Mouse (Mus musculus) CH12.LX (cell line): ENCODE results near the gene Dnaaf1.

Experiments
- CHD2 ChIP-seq: IDR thresholded peaks from 2 replicates; pipeline ENCODE4 v1.6.1; 2011; ENCODE audit warnings: low read length, improper control_type of control experiment
- CTCF ChIP-seq, 2 experiments: IDR thresholded peaks in 1 of 2; conservative IDR thresholded peaks in 1 of 2; 2 replicates each; pipeline ENCODE4 v1.5.1; 2011 to 2012; ENCODE audit warnings: low read depth in 2 of 2, low read length in 2 of 2, improper control_type of control experiment in 1 of 2, inconsistent platforms in 1 of 2, mild to moderate bottlenecking in 1 of 2, moderate library complexity in 1 of 2
- EP300 ChIP-seq: IDR thresholded peaks from 2 replicates; pipeline ENCODE4 v1.6.1; 2011; ENCODE audit warnings: low read length, improper control_type of control experiment
- JUN ChIP-seq: IDR thresholded peaks from 2 replicates; pipeline ENCODE4 v1.6.1; 2011; ENCODE audit warnings: low read depth, mild to moderate bottlenecking, low read length, improper control_type of control experiment, moderate library complexity; ENCODE audit not compliant: insufficient read depth
- NELFE ChIP-seq: IDR thresholded peaks from 2 replicates; pipeline ENCODE4 v1.6.1; 2011; ENCODE audit warnings: low read depth, low read length, improper control_type of control experiment
- NRF1 ChIP-seq: IDR thresholded peaks from 2 replicates; pipeline ENCODE4 v1.6.1; 2014; ENCODE audit warnings: low read depth, mild to moderate bottlenecking, inconsistent platforms, low read length, improper control_type of control experiment, moderate library complexity
- POLR2A ChIP-seq: IDR thresholded peaks from 2 replicates; pipeline ENCODE4 v1.6.1; 2011; ENCODE audit warnings: low read depth, mild to moderate bottlenecking, improper control_type of control experiment, low read length
- POLR2AphosphoS2 ChIP-seq: IDR thresholded peaks from 2 replicates; pipeline ENCODE4 v1.6.1; 2011; ENCODE audit warnings: low read depth, low read length, improper control_type of control experiment
- TBP ChIP-seq: conservative IDR thresholded peaks from 2 replicates; pipeline ENCODE4 v1.6.1; 2011; ENCODE audit warnings: low read depth, low read length, improper control_type of control experiment
- USF1 ChIP-seq: IDR thresholded peaks from 2 replicates; pipeline ENCODE4 v1.6.1; 2014; ENCODE audit warnings: low read depth, mild to moderate bottlenecking, inconsistent platforms, low read length, improper control_type of control experiment
- ZKSCAN1 ChIP-seq: IDR thresholded peaks from 2 replicates; pipeline ENCODE4 v1.6.1; 2012; ENCODE audit warnings: low read depth, inconsistent platforms, low read length, improper control_type of control experiment, borderline replicate concordance
- ZNF384 ChIP-seq: IDR thresholded peaks from 2 replicates; pipeline ENCODE4 v1.6.1; 2012; ENCODE audit warnings: low read depth, low read length, improper control_type of control experiment, inconsistent platforms

DNA sequence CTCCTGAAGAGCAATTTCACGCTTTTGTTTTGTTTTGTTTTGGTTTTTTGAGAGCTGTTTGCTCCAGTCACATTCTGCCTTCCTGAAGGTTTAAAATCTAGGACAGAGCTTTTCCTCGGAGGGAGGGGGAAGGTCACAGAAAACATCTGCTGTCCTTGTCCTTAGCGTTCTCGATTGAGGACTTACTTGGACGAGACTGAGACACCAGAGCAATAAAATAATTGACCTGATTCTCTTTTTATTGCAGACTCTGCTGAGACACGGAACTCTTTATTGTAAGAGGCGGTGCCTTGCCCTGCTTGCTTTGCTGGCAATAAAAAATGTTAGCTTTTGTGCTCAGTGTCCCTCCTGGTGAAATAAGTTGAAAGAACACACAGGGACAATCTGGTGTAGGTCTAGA is 64.8 kb downstream of the Dnaaf1 start:
- no peak for TF ChIP-seq TBP
- TF ChIP-seq CTCF (conservative IDR thresholded peaks at IDR 0.05 in 1 of 2, IDR thresholded peaks at IDR 0.05 in 1 of 2; ENCODE audit: low read depth in 2 of 2, low read length in 2 of 2): no peak
- TF ChIP-seq ZKSCAN1: no peak
- TF ChIP-seq JUN: no peak
- no peak for TF ChIP-seq POLR2A
- no peak for TF ChIP-seq ZNF384
- TF ChIP-seq EP300: no peak
- TF ChIP-seq CHD2: no peak
- TF ChIP-seq USF1: no peak
- no peak for TF ChIP-seq NRF1
- TF ChIP-seq POLR2AphosphoS2: no peak
- no peak for TF ChIP-seq NELFE
